Mouse (Mus musculus): ENCODE measurements around the gene Slc35e3. TPM values are rescaled to one million over a fixed set of nuclear protein-coding genes. Genes with fewer than 3 reads are reported as not detected.

Gene Slc35e3
- polyA plus RNA-seq, 1 experiment: 35.5 TPM

- DNase-seq (ENCODE audit: low read depth): no peak
- TF ChIP-seq CTCF (IDR thresholded peaks at IDR 0.05; ENCODE audit: borderline replicate concordance, extremely low read depth, insufficient read depth, insufficient read length): no peak
- TF ChIP-seq POLR2A (IDR thresholded peaks at IDR 0.05; ENCODE audit: borderline replicate concordance, extremely low read depth, insufficient read depth, insufficient read length, poor library complexity, severe bottlenecking): no peak
Observed at GRCm38 (mm10) chr10:117752851-117753647, 6.9 kb upstream of the Slc35e3 start.

GRCm38 (mm10) chr10:117752304-117752821 is 6.2 kb upstream of the Slc35e3 start:
- no peak for DNase-seq (ENCODE audit: low read depth)
- TF ChIP-seq CTCF (IDR thresholded peaks at IDR 0.05; ENCODE audit: borderline replicate concordance, extremely low read depth, insufficient read depth, insufficient read length): no peak
- no peak for TF ChIP-seq POLR2A (IDR thresholded peaks at IDR 0.05; ENCODE audit: borderline replicate concordance, extremely low read depth, insufficient read depth, insufficient read length, poor library complexity, severe bottlenecking)

GRCm38 (mm10) chr10:117751744-117752143 is 5.6 kb upstream of the Slc35e3 start:
- TF ChIP-seq POLR2A (IDR thresholded peaks at IDR 0.05; ENCODE audit: borderline replicate concordance, extremely low read depth, insufficient read depth, insufficient read length, poor library complexity, severe bottlenecking) (no peak), CTCF (IDR thresholded peaks at IDR 0.05; ENCODE audit: borderline replicate concordance, extremely low read depth, insufficient read depth, insufficient read length) (no peak)
- DNase-seq (ENCODE audit: low read depth): no peak

GRCm38 (mm10) chr10:117751282-117751610 is 5.1 kb upstream of the Slc35e3 start:
- no peak for DNase-seq (ENCODE audit: low read depth)
- no peak for TF ChIP-seq CTCF (IDR thresholded peaks at IDR 0.05; ENCODE audit: borderline replicate concordance, extremely low read depth, insufficient read depth, insufficient read length)
- TF ChIP-seq POLR2A (IDR thresholded peaks at IDR 0.05; ENCODE audit: borderline replicate concordance, extremely low read depth, insufficient read depth, insufficient read length, poor library complexity, severe bottlenecking): no peak

GRCm38 (mm10) chr10:117750529-117751281 is 4.5 kb upstream of the Slc35e3 start:
- DNase-seq (ENCODE audit: low read depth): no peak
- no peak for TF ChIP-seq POLR2A (IDR thresholded peaks at IDR 0.05; ENCODE audit: borderline replicate concordance, extremely low read depth, insufficient read depth, insufficient read length, poor library complexity, severe bottlenecking)
- TF ChIP-seq CTCF (IDR thresholded peaks at IDR 0.05; ENCODE audit: borderline replicate concordance, extremely low read depth, insufficient read depth, insufficient read length): no peak

GRCm38 (mm10) chr10:117749787-117750343 is 3.7 kb upstream of the Slc35e3 start:
- DNase-seq (ENCODE audit: low read depth): no peak
- no peak for TF ChIP-seq CTCF (IDR thresholded peaks at IDR 0.05; ENCODE audit: borderline replicate concordance, extremely low read depth, insufficient read depth, insufficient read length)
- TF ChIP-seq POLR2A (IDR thresholded peaks at IDR 0.05; ENCODE audit: borderline replicate concordance, extremely low read depth, insufficient read depth, insufficient read length, poor library complexity, severe bottlenecking): no peak

- TF ChIP-seq CTCF (IDR thresholded peaks at IDR 0.05; ENCODE audit: borderline replicate concordance, extremely low read depth, insufficient read depth, insufficient read length): no peak
- TF ChIP-seq POLR2A (IDR thresholded peaks at IDR 0.05; ENCODE audit: borderline replicate concordance, extremely low read depth, insufficient read depth, insufficient read length, poor library complexity, severe bottlenecking): no peak
- no peak for DNase-seq (ENCODE audit: low read depth)
Observed at GRCm38 (mm10) chr10:117749050-117749686, 3.0 kb upstream of the Slc35e3 start.

GRCm38 (mm10) chr10:117748276-117749049 is 2.3 kb upstream of the Slc35e3 start:
- no peak for DNase-seq (ENCODE audit: low read depth)
- TF ChIP-seq CTCF (IDR thresholded peaks at IDR 0.05; ENCODE audit: borderline replicate concordance, extremely low read depth, insufficient read depth, insufficient read length) (no peak), POLR2A (IDR thresholded peaks at IDR 0.05; ENCODE audit: borderline replicate concordance, extremely low read depth, insufficient read depth, insufficient read length, poor library complexity, severe bottlenecking) (no peak)

GRCm38 (mm10) chr10:117747711-117748110 is 1.5 kb upstream of the Slc35e3 start:
- no peak for DNase-seq (ENCODE audit: low read depth)
- TF ChIP-seq CTCF (IDR thresholded peaks at IDR 0.05; ENCODE audit: borderline replicate concordance, extremely low read depth, insufficient read depth, insufficient read length): no peak
- no peak for TF ChIP-seq POLR2A (IDR thresholded peaks at IDR 0.05; ENCODE audit: borderline replicate concordance, extremely low read depth, insufficient read depth, insufficient read length, poor library complexity, severe bottlenecking)

GRCm38 (mm10) chr10:117745570-117746296 is 432 bp downstream of the Slc35e3 start:
- peak; percentile 41 for DNase-seq (ENCODE audit: low read depth)

All from brain, embryonic 14.5 days (tissue).